Mouse (Mus musculus) ES-E14 (cell line): ENCODE measurements around the gene Lrba. TPM values are rescaled to one million over a fixed set of nuclear protein-coding genes. Genes with fewer than 3 reads are reported as not detected.

Experiments
- DNase-seq: peaks from one replicate; pipeline ENCODE4 v3.0.0-alpha.2; 2013; ENCODE audit warnings: low read depth, low spot score
- H3K27ac ChIP-seq: 2 replicates; pipeline ENCODE4 v1.5.1; 2012; ENCODE audit warnings: low read depth, mild to moderate bottlenecking, low read length, moderate library complexity, mixed read lengths; ENCODE audit not compliant: poor library complexity, insufficient read depth, severe bottlenecking
- H3K36me3 ChIP-seq: 2 replicates; pipeline ENCODE4 v1.6.1; 2012; ENCODE audit warnings: mild to moderate bottlenecking, low read length, moderate library complexity, mixed read lengths; ENCODE audit not compliant: control insufficient read depth, poor library complexity, insufficient read depth, severe bottlenecking
- H3K4me1 ChIP-seq, 2 experiments: fragments of 150-350 bp in 1 of 2; sonication (generic) in 1 of 2; 2 replicates each; pipeline ENCODE4 v1.6.1; 2012; ENCODE audit warnings: low read length in 2 of 2, mild to moderate bottlenecking in 1 of 2, mixed read lengths in 1 of 2; ENCODE audit not compliant: control insufficient read depth in 2 of 2, insufficient read depth in 2 of 2, poor library complexity in 1 of 2
- H3K4me3 ChIP-seq, 2 experiments: fragments of 150-350 bp in 1 of 2; sonication (generic) in 1 of 2; 2 replicates each; pipeline ENCODE4 v1.5.1; 2012; ENCODE audit warnings: low read length in 2 of 2, low read depth in 1 of 2, mild to moderate bottlenecking in 1 of 2, mixed read lengths in 1 of 2; ENCODE audit not compliant: insufficient read depth in 1 of 2, poor library complexity in 1 of 2, severe bottlenecking in 1 of 2
- H3K9ac ChIP-seq: 2 replicates; pipeline ENCODE4 v1.6.1; 2012; ENCODE audit warnings: low read depth, mild to moderate bottlenecking, low read length, mixed read lengths; ENCODE audit not compliant: poor library complexity, insufficient read depth, severe bottlenecking
- H3K9me3 ChIP-seq: fragments of 150-350 bp; sonication (generic); 2 replicates; pipeline ENCODE4 v1.6.1; 2012; ENCODE audit warnings: low read depth, mild to moderate bottlenecking, low read length; ENCODE audit not compliant: control insufficient read depth, insufficient read depth
- CHD2 ChIP-seq: IDR thresholded peaks from 2 replicates; pipeline ENCODE4 v1.6.1; 2014; ENCODE audit warnings: mild to moderate bottlenecking, low read depth, low read length, inconsistent platforms
- HCFC1 ChIP-seq: IDR thresholded peaks from 2 replicates; pipeline ENCODE4 v1.6.1; 2012; ENCODE audit warnings: low read length, inconsistent platforms, borderline replicate concordance; ENCODE audit not compliant: insufficient read depth
- MAFK ChIP-seq: IDR thresholded peaks from 2 replicates; pipeline ENCODE4 v1.6.1; 2014; ENCODE audit warnings: mild to moderate bottlenecking, low read depth, low read length, inconsistent platforms; ENCODE audit not compliant: insufficient read depth
- ZC3H11A ChIP-seq: IDR thresholded peaks from 2 replicates; pipeline ENCODE4 v1.6.1; 2012; ENCODE audit warnings: low read depth, mild to moderate bottlenecking, inconsistent platforms, low read length, borderline replicate concordance
- ZNF384 ChIP-seq: IDR thresholded peaks from 2 replicates; pipeline ENCODE4 v1.6.1; 2012; ENCODE audit warnings: low read depth, low read length, inconsistent platforms
- in situ Hi-C, 2 experiments: fragments of 600-800 bp; cut with MboI; formaldehyde crosslinking; loops; one replicate each; pipeline ENCODE4 v1.15.1; 2025; ENCODE audit warnings: low sequenced_read_pairs in 2 of 2, inconsistent platforms in 1 of 2; ENCODE audit not compliant: unreplicated experiment in 2 of 2
- total RNA-seq: library from RNA; depleted of rRNA; stranded (reverse); fragments of 300-350 nt; gene quantifications from 2 replicates; pipeline ENCODE4 v1.2.3, GENCODE M21; 2012

Lrba gene
- total RNA-seq, 1 experiment: 14.7 TPM

- Histone ChIP-seq H3K27ac (no peak overlapping the region), H3K4me3 (no peak overlapping the region), H3K4me1 (peaks cover 0 to 2% of the 10 kb centered on the region in 2 experiments; a peak in 2 of 4 replicates), H3K9me3 (no peaks in the 10 kb centered on the region), H3K36me3 (no peaks in the 10 kb centered on the region), H3K9ac (no peak overlapping the region)
- DNase-seq: no peak
- in situ Hi-C loops: no loop called here
- TF ChIP-seq MAFK: no peak
- no peak for TF ChIP-seq HCFC1
- no peak for TF ChIP-seq CHD2
- TF ChIP-seq ZC3H11A: no peak
- no peak for TF ChIP-seq ZNF384
Observed at GRCm38 (mm10) chr3:86210959-86211358, 13.5 kb upstream of the Lrba start.

GRCm38 (mm10) chr3:86214248-86214647, 10.2 kb upstream of the Lrba start:
- H3K9me3 ChIP-seq: no peaks in the 10 kb centered on the region
- no peak overlapping the region for H3K27ac ChIP-seq
- in situ Hi-C loops: no loop called here

GRCm38 (mm10) chr3:86223634-86224313, 706 bp upstream of the Lrba start:
- Histone ChIP-seq H3K36me3 (no peaks in the 10 kb centered on the region; the same call in 1 of the 2 replicates), H3K4me1 (0 out of 4 replicates have a peak, but pooled peaks cover 2% of the 10 kb centered on the region in 2 experiments), H3K9me3 (no peaks in the 10 kb centered on the region), H3K27ac (peak overlapping the region; percentile 55), H3K4me3 (peak overlapping the region; percentile 87), H3K9ac (peak overlapping the region; percentile 93)
- TF ChIP-seq CHD2 (no peak), ZNF384 (no peak), ZC3H11A (no peak), HCFC1 (peak; percentile 39; the same call in 1 of the 2 replicates), MAFK (no peak)
- peak; percentile 82 for DNase-seq
- in situ Hi-C loops: no loop called here

More at GRCm38 (mm10) chr3:86214248-86214647, 10.2 kb upstream of the Lrba start:
- TF ChIP-seq MAFK (no peak), ZC3H11A (no peak), HCFC1 (no peak), CHD2 (no peak), ZNF384 (no peak)
- Histone ChIP-seq H3K4me1 (peaks cover 0 to under 1% of the 10 kb centered on the region in 2 experiments; a peak in 2 of 4 replicates), H3K9ac (no peak overlapping the region), H3K36me3 (no peaks in the 10 kb centered on the region), H3K4me3 (no peak overlapping the region)
- DNase-seq: no peak

- Histone ChIP-seq H3K4me1 (0 out of 4 replicates have a peak, but pooled peaks cover 2% of the 10 kb centered on the region in 2 experiments), H3K27ac (peak overlapping the region; percentile 55), H3K4me3 (peak overlapping the region; percentile 87), H3K36me3 (no peaks in the 10 kb centered on the region; the same call in 1 of the 2 replicates), H3K9me3 (no peaks in the 10 kb centered on the region), H3K9ac (peak overlapping the region; percentile 93)
- no peak for TF ChIP-seq MAFK
- TF ChIP-seq ZNF384: no peak
- TF ChIP-seq ZC3H11A: no peak
- no peak for TF ChIP-seq HCFC1
- no peak for TF ChIP-seq CHD2
- in situ Hi-C loops: no loop called here
- no peak for DNase-seq
Observed at GRCm38 (mm10) chr3:86224314-86224563, 241 bp upstream of the Lrba start.
